Mouse (Mus musculus) embryo, embryonic 10.5 days (tissue): ENCODE measurements around the gene Mybph.
"Not testable (repeated sequence)": the region's sequence is repeated elsewhere in the genome, so short reads cannot be mapped to it uniquely, and the experiment has no call there.

ENCODE experiments used
- DNase-seq: peaks from one replicate; pipeline ENCODE4 v3.0.0-alpha.2; 2015; ENCODE audit warnings: low spot score

The Mybph gene

DNA sequence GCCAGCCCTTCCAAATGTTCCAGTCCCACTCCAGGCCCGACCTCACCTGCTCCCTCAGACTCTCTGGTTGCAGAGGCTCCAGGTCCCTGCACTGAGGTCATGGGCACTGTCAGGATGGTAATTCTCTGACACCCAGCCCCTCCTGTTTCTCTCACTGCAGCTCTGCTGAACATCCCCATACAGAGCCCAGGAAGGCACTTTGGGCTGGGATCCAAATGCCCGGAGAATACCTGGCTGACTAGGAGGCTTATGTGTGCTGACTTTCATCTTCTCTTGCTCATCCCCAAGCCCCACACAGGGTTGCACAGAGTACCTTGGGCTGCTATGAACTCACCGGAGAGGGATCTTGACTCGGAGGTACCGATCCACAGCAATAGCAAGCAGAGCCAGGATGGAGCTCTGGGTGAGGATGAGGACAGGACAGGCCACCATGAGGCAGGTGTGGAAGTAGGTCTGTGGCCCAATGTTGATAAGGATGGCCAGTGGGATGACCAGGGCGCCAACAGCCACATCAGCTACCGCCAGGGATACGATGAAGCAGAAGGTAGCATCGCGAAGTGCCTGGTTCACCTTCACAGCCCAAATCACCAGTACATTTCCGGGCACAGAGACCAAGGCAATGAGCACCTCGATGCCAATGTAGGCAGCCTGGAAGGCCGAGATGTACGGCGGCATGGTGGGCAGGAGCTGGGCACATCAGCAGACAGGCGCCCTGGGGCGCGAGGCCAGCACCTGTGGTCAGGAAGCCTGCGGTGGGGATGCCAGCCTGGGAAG is 40.6 kb downstream of the Mybph start:
- DNase-seq = no peak

- peak; percentile 38 for DNase-seq
Observed at GRCm38 (mm10) chr1:134234455-134235390, 41.5 kb downstream of the Mybph start.

DNA sequence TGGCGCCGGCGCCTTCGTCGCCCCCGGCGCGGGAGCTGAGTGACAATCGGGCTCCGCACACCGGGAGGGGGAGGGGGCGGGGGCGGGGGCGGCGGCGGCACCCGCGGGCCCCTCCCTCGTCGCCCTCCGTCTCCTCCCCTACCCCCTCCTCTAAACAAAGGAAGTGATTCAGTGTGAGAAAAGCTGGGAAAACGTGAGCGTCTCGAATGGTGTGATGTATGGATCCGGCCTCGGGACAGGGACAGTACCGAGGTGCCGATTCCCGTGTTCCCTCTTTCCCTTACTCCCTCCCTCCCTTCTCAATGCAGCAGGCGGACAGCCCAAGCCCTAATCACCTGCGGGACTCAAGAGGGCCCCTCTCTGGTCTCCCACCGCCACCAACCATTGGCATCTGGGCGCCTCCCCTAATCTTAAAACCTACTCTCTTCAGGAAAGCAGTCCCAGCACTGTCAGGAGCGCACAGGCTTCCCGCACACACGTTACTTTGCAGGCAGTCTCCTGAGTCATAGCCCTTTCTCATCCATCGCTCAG is 42.2 kb downstream of the Mybph start, which contains the start of gene Adora1:
Gene Adora1 (minus strand): TSS at position 41 of the 531 bp plus-strand sequence.
- DNase-seq = peak; percentile 30

DNA sequence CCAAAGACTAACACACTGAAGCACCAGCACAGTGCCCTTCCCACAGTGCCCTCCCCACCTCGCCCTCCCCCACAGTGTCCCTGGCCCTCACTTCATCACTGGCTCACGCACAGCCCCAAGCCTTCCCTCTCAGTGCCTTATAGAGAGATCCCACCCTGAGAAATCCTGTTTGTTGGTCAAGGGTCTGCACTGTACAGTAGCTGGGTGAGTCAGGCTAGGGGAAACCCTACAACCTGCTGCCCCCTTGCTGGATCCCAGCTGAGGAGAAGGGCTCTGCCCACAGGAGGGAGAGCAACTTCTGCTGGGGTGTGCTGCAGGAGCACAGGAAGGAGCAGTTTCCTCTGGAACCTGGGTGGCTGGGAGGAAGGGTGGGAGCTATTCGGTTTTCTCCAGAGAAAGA is 42.9 kb downstream of the Mybph start:
- DNase-seq = no peak

GRCm38 (mm10) chr1:134237438-134237837 is 44.2 kb downstream of the Mybph start:
- no peak for DNase-seq

- no peak for DNase-seq
Observed at GRCm38 (mm10) chr1:134240701-134241100, 47.5 kb downstream of the Mybph start.

GRCm38 (mm10) chr1:134241298-134241697 is 48.0 kb downstream of the Mybph start:
- no peak for DNase-seq

DNA sequence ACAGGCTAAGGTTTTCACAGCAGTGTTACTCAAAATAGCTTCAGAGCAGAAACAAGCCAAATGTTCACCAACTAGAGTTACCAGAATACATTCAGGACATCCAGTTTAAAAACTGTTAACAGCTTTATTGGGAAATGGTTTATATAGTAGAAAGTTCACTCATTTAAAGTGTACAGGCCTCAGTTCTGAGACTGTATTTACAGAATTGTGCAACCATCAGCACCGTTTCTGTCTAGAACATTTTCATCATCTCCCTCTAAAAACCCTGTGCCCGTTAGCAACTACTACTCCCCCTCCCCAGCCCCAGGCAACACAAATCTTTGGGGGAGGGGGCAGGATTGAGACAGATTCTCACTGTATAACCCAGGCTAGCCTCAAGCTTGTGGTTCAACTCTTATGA is 49.0 kb downstream of the Mybph start:
- DNase-seq = no peak

GRCm38 (mm10) chr1:134243505-134243904 is 50.3 kb downstream of the Mybph start:
- no peak for DNase-seq

GRCm38 (mm10) chr1:134243948-134244914 is 51.0 kb downstream of the Mybph start:
- peak; percentile 91 for DNase-seq

DNA sequence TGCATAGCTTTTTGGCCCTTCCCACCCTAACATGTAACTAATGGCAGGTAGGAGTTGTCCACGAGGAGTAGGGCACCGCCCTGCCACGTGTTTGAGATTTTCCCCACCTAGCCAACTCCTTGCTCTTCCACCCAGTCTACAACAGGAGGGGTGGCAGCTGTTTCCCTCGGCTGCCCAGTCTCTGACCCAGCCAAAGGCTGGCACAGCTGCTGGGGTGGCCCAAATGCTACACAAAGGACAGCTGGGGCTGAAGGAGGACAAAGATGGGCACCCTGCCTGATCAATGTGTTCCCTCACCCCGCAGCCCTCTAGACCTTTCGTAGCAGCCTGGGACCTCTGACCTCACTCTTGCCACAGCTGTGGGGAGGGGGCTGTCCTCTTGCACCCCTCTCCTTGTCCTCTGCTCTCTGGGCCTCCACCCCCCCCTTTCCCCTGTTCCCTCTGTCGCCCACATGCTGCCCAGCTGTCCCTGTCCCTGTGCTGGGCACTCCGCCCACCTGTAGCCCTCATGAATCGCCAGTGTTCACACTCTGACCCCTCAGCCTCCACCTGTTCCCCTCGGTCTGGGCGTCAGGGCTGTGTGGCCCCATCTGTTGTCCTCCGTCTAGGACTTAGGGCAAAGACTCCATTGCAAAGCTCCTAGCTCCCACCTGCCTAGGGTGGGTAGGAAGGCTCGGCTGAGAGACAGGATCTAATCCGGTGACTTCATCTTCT is 51.9 kb downstream of the Mybph start:
- no peak for DNase-seq

- no peak for DNase-seq
Observed at GRCm38 (mm10) chr1:134246590-134246989, 53.3 kb downstream of the Mybph start.

- DNase-seq = not testable (repeated sequence)
Observed at GRCm38 (mm10) chr1:134249681-134250080, 56.4 kb downstream of the Mybph start.
